Mouse (Mus musculus) limb, embryonic 10.5 days (tissue): ENCODE results near the gene Pop5. TPM values are rescaled to one million over a fixed set of nuclear protein-coding genes. Genes with fewer than 3 reads are reported as not detected.

Experiments
- DNase-seq: peaks from one replicate; pipeline ENCODE4 v3.0.0-alpha.2; 2017; ENCODE audit warnings: low spot score
- H3K27ac ChIP-seq: fragments of 300-500 bp; sonication (generic); 2 replicates; pipeline ENCODE4 v1.5.1; 2016; ENCODE audit warnings: mild to moderate bottlenecking
- H3K27me3 ChIP-seq: fragments of 300-500 bp; sonication (generic); 2 replicates; pipeline ENCODE4 v1.6.1; 2016; ENCODE audit warnings: low read depth, mild to moderate bottlenecking; ENCODE audit not compliant: poor library complexity, severe bottlenecking
- H3K36me3 ChIP-seq: fragments of 300-500 bp; sonication (generic); 2 replicates; pipeline ENCODE4 v1.6.1; 2016; ENCODE audit warnings: mild to moderate bottlenecking, moderate library complexity
- H3K4me1 ChIP-seq: fragments of 300-500 bp; sonication (generic); 2 replicates; pipeline ENCODE4 v1.6.1; 2016
- H3K4me3 ChIP-seq: fragments of 300-500 bp; sonication (generic); 2 replicates; pipeline ENCODE4 v1.5.1; 2016; ENCODE audit warnings: mild to moderate bottlenecking, moderate library complexity
- H3K9me3 ChIP-seq: fragments of 300-500 bp; sonication (generic); replicated peaks from 2 replicates; pipeline ENCODE4 v1.6.1; 2016; ENCODE audit warnings: mild to moderate bottlenecking
- WGBS: fragments of 180-500 bp; shearing (Covaris S2); methylation state at CpG from one replicate; pipeline ENCODE4 v1.1.7; 2016; 5-methylcytosine and 5-hydroxymethylcytosine counted together
- polyA plus RNA-seq: library from polyadenylated mRNA; unstranded; fragments of >200 nt; fragmentation: Nextera tagmentation; extraction: Ambion mirVana; gene quantifications from 2 replicates; pipeline ENCODE4 v1.2.1, GENCODE M21; 2016

Gene Pop5
- polyA plus RNA-seq, 1 experiment from 2014 or later: 130 TPM

DNA sequence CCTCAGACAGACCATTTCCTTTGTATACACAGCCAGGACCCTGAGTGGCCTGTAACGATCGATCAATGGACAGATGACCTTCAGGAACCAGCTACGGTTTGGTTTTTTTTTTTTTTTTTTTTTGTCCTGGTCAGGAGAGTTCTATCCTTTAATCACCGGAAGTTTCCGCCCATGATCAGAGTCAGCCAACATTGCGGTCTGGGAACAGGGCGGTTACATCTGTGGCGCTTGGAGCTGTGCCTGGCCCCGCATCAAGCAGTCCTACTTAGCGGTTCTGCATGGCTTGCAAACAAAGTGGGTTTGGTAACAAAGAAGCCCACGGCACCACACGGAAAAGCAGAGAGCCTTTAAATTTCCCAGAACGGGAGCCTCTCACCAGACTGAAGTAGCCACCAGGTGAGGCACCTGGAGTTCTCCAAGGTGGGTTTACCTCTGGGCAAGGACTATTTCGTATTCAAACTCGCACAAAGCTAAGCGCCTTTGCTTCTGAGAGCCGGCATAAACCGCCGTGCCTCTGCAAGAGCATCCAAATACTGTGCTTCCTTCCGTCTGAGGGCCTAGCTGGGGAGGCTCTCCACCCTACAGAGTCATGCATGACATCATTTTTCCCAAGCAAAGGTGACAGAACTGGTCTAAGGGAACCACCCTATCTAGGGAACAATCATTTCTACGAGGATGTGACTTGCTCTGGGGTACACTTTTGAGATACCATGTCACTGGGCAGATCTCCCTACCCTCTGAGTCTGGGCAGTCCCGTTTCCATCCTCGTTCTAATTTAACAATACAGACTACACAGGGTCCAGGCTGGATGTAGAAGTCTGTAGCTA, 31.7 kb upstream of the Pop5 start:
- Histone ChIP-seq H3K36me3 (no peaks in the 10 kb centered on the region), H3K27ac (peak overlapping the region; percentile 85), H3K4me3 (peak overlapping the region; percentile 49), H3K4me1 (peaks cover 24% of the 10 kb centered on the region), H3K9me3 (no peaks in the 10 kb centered on the region), H3K27me3 (peaks cover 26% of the 10 kb centered on the region)
- WGBS: 17% methylated on average over 23 of the region's 23 CpGs
- DNase-seq: peak; percentile 50

DNA sequence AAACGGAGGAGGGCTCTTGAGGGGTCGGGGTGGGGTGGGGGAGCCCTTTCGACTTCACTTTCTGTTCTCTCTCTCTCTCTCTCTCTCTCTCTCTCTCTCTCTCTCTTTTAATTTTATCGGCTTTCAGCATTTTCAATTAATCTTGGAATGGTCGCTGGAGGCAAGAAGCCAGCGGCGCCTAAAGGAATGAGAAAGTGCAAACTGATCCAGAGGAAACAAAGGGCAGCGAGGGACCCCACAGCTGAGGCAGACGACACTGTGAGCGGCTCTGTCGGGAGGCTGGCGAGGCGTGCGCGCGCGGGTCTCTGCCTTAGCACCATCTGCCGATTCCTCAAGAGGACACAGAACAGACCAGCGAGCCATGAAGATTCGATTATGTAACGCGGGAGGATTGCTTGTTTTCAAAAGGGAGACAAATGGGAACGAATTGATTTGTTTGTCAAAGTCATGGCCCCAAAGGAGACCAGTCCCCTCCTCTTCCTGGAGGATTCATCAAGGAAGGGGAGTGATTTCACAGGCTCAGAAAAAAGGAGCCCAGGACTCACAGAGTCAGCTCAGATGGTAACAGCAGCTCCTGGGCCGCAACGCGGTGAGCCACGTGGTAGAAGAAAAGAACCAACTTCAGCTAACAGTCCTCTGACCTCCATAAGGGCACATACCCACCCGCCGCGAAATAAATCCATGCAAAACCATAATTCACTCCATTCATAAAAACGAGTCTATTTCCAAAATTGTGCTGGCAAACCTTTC, 30.9 kb upstream of the Pop5 start:
- Histone ChIP-seq H3K36me3 (no peaks in the 10 kb centered on the region), H3K4me1 (peaks cover 24% of the 10 kb centered on the region), H3K4me3 (peak overlapping the region; percentile 49), H3K9me3 (no peaks in the 10 kb centered on the region), H3K27me3 (peaks cover 26% of the 10 kb centered on the region), H3K27ac (peak overlapping the region; percentile 85)
- DNase-seq: peak; percentile 75
- WGBS: 5% methylated on average over 31 of the region's 31 CpGs

DNA sequence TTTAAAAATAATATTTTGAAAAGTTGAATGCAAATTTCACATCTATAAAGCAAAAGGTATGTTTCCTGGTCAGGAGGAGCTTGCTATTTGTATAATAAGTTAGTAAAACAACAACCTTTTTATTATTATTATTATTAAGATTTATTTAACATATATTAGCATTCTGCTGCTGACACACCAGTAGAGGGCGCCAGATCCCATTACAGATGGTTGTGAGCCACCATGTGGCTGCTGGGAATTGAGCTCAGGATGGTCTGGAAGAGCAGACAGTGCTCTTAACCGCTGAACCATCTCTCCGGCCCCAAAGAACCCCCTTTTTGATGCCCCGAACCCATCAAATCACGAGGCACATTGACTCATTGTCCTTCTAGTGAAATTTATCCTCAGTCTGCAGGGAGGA, 28.4 kb upstream of the Pop5 start:
- DNase-seq: no peak
- 61% methylated on average over 5 of the region's 5 CpGs for WGBS
- H3K36me3 ChIP-seq: no peaks in the 10 kb centered on the region
- no peaks in the 10 kb centered on the region for H3K9me3 ChIP-seq
- H3K27ac ChIP-seq: no peak overlapping the region
- H3K4me1 ChIP-seq: peaks cover 24% of the 10 kb centered on the region
- no peak overlapping the region for H3K4me3 ChIP-seq
- H3K27me3 ChIP-seq: peaks cover 26% of the 10 kb centered on the region

DNA sequence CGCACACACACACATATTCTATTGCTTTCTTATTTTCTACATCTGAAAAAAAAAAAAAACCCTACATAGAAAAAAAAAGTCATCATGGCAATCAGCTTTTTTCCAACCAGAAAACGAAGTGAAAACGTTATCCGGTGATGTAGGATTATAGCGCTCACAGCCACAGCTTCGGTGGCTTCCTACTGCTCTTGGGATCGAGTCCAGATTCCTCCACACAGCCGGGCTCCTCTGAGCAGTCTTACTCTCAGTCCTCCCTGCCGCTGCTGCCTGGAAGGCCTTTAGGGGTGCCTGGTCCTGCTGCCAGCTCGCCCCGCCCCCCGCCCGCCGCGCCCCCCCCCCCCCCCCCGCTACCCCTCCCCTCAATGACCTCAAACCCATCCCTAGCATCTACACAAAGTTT, 27.7 kb upstream of the Pop5 start:
- Histone ChIP-seq H3K4me3 (no peak overlapping the region; the same call in 1 of the 2 replicates), H3K4me1 (peaks cover 30% of the 10 kb centered on the region), H3K9me3 (no peaks in the 10 kb centered on the region), H3K27ac (no peak overlapping the region), H3K36me3 (no peaks in the 10 kb centered on the region), H3K27me3 (peaks cover 24% of the 10 kb centered on the region)
- WGBS: 14% methylated on average over 10 of the region's 16 CpGs
- no peak for DNase-seq

DNA sequence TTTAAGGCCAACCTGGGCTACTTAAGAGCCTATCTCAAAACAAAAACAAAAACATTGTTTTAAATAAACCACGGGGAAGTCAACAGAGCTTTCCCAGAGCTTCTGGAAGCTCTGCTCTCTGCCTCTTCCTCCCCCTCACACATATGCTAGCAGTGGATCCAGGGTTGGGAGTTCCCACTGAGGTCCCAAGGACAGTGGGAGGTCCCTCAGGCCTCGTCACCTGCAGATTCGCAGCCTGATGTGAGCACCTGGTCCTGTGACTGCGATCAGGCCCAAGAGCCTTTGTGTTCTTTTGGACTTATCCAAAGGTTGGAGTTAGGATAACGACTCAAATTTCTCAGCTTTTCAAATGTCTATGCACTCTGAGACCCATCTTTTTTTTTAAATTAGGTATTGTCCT, 27.0 kb upstream of the Pop5 start:
- H3K9me3 ChIP-seq: no peaks in the 10 kb centered on the region
- 57% methylated on average over 5 of the region's 5 CpGs for WGBS

DNA sequence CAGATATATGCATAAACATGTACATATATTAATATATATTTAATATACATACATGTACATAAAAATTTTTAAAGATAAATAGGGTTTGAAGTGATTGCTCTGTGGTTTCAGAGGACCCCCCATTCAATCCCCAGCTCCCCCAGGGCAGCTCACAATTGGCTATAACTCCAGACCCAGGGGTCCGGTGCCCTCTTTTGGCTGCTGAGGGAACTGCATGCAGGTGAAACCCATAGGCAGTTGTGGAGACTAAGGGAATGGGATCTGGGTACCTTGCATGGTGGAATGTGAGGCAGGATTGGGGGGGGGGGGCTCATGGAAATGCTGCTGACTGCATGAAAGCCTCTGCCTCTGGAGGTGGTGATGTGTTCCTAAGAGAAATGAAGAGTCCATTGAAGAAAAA, 25.3 kb upstream of the Pop5 start:
- H3K4me1 ChIP-seq: peaks cover 21% of the 10 kb centered on the region
- H3K9me3 ChIP-seq: no peaks in the 10 kb centered on the region
- WGBS: 11% methylated on average over 1 of the region's 1 CpGs
- no peak overlapping the region for H3K4me3 ChIP-seq
- peaks cover 10% of the 10 kb centered on the region for H3K27me3 ChIP-seq
- DNase-seq: peak; percentile 62
- H3K27ac ChIP-seq: no peak overlapping the region
- no peaks in the 10 kb centered on the region for H3K36me3 ChIP-seq

More for the DNA sequence above, 27.0 kb upstream of the Pop5 start:
- Histone ChIP-seq H3K4me3 (no peak overlapping the region), H3K27me3 (peaks cover 20% of the 10 kb centered on the region), H3K27ac (no peak overlapping the region), H3K36me3 (no peaks in the 10 kb centered on the region), H3K4me1 (peaks cover 30% of the 10 kb centered on the region)
- no peak for DNase-seq

DNA sequence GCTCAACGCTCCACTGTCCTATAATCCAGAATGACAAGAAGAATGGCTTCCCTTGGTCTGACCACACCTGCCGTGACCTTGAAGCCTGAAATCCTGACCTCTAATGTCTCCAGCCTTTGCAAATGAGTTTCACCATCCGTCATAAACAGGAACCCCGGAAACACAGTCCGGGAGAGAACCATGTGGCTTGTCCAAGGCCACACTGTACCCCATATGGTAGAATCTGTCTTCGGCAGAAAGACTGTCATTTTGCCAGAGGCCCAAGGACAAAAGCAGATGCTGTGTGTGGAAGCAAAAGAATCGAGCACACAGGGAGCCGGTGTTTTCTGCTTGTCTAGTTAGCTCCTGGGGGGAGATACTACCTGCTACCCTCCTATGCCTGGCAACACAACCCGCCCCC, 23.2 kb upstream of the Pop5 start:
- Histone ChIP-seq H3K36me3 (no peaks in the 10 kb centered on the region), H3K4me1 (peaks cover 25% of the 10 kb centered on the region), H3K27me3 (peaks cover 22% of the 10 kb centered on the region), H3K9me3 (no peaks in the 10 kb centered on the region), H3K4me3 (no peak overlapping the region), H3K27ac (no peak overlapping the region)
- DNase-seq: no peak
- WGBS: 84% methylated on average over 9 of the region's 9 CpGs

DNA sequence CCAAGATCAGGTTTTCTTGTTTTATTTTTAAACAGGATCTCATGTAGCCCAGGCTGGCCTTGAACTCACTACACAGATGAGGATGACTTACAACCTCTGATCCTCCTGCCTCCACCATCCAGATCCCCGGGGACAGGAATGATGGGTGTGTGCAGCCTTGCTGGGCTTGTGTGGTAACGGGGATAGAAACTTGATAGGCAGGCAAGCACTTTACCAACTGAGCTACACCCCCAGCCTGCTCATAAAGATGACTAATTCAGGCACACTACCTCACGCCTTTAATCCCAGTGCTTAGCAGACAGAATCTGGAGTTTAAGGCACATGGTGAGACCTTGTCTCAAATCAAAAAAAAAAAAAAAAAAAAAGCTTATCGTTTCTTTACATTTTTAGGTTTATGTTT, 22.8 kb upstream of the Pop5 start:
- no peak for DNase-seq
- 60% methylated on average over 4 of the region's 4 CpGs for WGBS

DNA sequence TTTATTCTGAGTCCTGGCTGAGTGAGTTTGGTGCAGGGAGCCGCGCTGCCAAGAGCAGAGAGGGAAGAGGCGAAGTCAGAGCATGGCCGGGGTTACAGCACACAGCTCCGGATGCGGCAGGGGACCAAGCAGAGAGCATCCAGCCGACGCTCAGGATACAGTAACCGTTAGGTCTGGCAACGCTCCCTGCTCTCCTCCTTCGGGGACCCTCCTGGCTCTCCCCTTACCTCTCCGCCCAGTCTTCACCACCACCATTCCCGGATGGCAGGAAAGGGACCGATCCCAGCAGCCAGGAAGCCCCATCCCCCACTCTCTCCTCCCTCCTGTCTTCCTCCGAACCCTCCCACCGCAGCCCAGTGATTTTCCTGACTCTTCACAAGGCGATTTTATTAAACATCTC, 20.8 kb upstream of the Pop5 start:
- peak overlapping the region; percentile 88 for H3K27ac ChIP-seq
- H3K4me3 ChIP-seq: peak overlapping the region; percentile 58
- peaks cover 22% of the 10 kb centered on the region for H3K27me3 ChIP-seq
- WGBS: 2% methylated on average over 17 of the region's 17 CpGs
- peaks cover 19% of the 10 kb centered on the region for H3K4me1 ChIP-seq
- DNase-seq: peak; percentile 74
- H3K9me3 ChIP-seq: no peaks in the 10 kb centered on the region
- no peaks in the 10 kb centered on the region for H3K36me3 ChIP-seq

More for the DNA sequence above, 22.8 kb upstream of the Pop5 start:
- H3K27ac ChIP-seq: no peak overlapping the region
- H3K36me3 ChIP-seq: no peaks in the 10 kb centered on the region
- H3K9me3 ChIP-seq: no peaks in the 10 kb centered on the region
- peaks cover 25% of the 10 kb centered on the region for H3K4me1 ChIP-seq
- H3K4me3 ChIP-seq: no peak overlapping the region
- peaks cover 22% of the 10 kb centered on the region for H3K27me3 ChIP-seq

DNA sequence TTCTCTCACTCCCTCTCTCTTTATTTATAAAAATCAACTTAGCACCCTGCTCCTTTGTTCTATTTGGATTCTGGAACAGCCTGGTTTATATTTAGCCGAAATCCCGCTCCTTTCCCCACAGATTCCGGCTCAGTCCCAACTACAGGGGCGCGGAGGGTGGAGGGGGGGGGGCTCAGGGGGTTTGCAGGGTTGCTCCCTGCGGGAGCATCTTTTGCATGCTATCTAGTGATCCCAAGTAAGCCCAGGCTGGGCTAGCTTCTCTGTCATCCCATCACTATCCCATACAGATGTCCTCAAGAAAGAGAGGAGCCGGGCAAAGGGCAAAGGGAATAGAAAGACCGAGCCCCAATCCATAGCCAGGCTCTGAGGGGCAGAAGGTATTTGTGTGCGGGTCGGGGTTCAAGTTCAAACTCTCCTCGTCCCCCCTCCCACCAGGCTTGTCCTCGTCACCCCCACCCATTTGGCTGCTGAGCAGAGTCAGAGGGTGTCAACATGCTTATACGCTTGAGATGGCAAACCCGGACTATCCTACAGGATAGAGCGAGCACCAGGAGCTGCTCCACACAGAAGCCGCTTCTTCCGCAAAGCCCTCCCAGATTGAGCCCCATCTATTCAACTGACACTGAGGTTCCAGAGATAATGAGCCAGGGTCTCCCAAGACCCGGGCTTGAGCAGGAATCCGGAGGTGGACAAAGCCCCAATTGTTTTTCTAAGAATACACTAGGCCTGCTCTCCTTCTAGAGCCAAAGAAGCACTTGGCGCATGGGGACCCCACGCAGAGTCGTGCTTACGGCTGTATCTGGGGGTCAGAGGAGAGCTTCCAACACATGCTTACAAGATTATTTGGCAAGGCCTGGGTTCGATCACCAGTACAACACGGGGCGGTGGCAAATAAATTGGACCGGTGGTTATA, 20.1 kb upstream of the Pop5 start:
- no peaks in the 10 kb centered on the region for H3K36me3 ChIP-seq

DNA sequence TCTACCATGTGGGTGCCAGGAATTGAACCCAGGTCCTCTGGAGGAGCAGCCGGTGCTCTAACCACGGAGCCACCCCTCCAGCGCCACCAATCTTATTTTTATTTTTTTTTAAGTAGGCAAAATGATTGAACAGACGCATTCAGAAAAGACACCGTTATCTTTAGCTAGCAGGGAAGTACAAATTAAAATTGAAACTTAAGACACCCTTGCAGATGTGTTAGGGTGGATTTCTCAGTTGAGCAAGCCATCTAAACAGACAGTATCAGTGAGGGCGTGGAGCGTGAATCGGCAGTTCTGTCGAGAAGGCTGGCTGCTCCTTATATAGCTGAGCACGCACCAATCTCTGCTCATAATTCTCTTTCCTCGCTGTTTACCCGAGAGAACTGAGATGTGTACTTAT, 17.6 kb upstream of the Pop5 start:
- no peak for DNase-seq
- 94% methylated on average over 12 of the region's 12 CpGs for WGBS
- Histone ChIP-seq H3K9me3 (no peaks in the 10 kb centered on the region), H3K36me3 (no peaks in the 10 kb centered on the region), H3K27me3 (peaks cover 22% of the 10 kb centered on the region), H3K27ac (no peak overlapping the region), H3K4me3 (no peak overlapping the region), H3K4me1 (peaks cover 27% of the 10 kb centered on the region)

More for the DNA sequence above, 20.1 kb upstream of the Pop5 start:
- peak overlapping the region; percentile 88 for H3K27ac ChIP-seq
- peaks cover 22% of the 10 kb centered on the region for H3K27me3 ChIP-seq
- peak; percentile 40 for DNase-seq
- H3K9me3 ChIP-seq: no peaks in the 10 kb centered on the region
- peak overlapping the region; percentile 58 for H3K4me3 ChIP-seq
- WGBS: 25% methylated on average over 27 of the region's 27 CpGs
- peaks cover 20% of the 10 kb centered on the region for H3K4me1 ChIP-seq

DNA sequence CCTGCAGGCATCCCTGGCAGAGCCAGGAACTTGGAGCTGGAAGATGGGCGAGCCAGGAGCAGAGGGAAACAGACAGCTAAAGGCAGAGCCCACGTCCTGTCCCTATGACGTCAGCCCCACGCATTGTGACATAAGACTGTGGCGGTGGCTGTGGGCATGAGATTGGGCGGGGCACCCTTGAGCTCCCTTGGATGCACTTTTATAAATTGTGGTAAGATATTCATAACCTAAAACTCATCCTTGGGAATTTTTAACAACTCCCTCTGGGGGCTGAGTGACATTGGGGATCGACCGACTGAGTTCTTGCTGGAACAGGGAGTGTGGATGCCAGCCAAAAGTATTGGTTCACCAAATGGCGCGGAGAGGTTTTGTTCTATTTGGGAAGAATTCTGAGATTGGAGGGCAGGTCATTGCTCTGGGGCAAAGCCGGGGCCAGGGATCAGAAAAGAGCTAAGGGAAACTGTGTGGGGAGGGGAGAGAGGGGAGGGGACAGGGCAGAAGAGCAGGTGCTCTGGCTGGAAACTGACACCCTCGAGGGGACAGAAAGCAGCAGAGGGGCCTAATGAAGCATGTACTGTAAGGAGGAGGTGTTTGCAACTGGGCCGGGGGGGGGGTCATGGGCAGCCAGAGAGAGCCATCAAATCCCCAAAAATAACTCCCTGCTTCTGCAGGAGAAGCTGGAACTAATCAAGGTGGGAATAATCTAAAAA, 14.6 kb upstream of the Pop5 start:
- Histone ChIP-seq H3K4me1 (peaks cover 32% of the 10 kb centered on the region), H3K36me3 (no peaks in the 10 kb centered on the region), H3K9me3 (no peaks in the 10 kb centered on the region), H3K4me3 (no peak overlapping the region), H3K27me3 (peaks cover 11% of the 10 kb centered on the region; the same call in 1 of the 2 replicates), H3K27ac (peak overlapping the region; percentile 57; the same call in 1 of the 2 replicates)
- no peak for DNase-seq
- 42% methylated on average over 13 of the region's 13 CpGs for WGBS
